Mouse (Mus musculus): ENCODE data around the gene Hexdc. TPM values are rescaled to one million over a fixed set of nuclear protein-coding genes. Genes with fewer than 3 reads are reported as not detected.

The Hexdc gene
- total and polyA plus RNA-seq, 2 experiments from 2014 or later = 30.7 to 89.6 TPM

DNA sequence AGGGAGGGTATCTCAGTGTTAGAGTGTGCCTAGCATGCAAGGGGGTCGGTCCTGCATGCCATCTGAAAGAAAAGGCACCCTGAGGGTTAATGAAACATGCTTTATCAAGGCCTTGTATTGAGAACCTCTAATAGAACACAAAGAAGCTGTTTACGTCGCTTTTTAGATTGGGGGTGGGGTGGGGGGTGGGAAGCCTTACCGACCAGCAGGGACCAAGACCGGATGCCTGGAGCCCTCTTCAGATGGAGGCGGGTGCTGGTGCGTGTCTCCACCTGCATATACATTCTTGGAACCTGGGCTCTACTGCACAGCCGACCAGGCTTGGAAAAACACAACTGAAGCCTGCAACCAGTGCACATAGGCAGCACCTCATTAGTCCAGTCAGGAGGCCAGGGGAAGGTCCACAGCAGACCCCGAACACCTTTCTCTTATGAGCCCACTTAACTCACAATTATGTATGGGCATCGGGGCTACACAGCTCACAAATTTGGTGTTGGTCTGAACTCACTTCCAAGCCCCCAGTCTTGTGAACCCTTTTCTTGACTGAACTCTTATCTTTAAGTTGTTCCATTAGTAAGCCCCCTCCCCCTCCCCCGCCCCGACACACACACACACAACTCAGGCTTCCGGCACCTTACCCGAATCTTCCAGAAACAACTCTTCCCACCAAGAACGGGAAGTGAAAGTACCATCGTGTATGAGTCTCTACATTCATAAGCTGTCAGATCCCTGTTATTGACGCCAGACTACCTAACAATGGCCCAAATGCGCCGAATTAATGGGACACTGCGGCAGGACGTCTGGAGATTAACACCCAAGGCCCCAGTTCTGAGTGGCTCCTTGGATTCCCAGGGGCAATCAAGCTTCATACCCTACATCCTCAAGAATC, 24.1 kb downstream of the Hexdc start:
- Histone ChIP-seq H3K4me3 (ENCODE audit: low read length) (peak overlapping the region; percentile 59), H3K4me1 (ENCODE audit: insufficient read depth, low read length) (peaks cover 8% of the 10 kb centered on the region), H3K4me2 (ENCODE audit: low read depth, low read length) (peak overlapping the region; percentile 86), H3K27me3 (ENCODE audit: insufficient read depth, low read length) (no peaks in the 10 kb centered on the region), H3K36me3 (ENCODE audit: insufficient read depth, low read length) (peaks cover 11% of the 10 kb centered on the region), H3K9me3 (ENCODE audit: low read length) (no peaks in the 10 kb centered on the region), H3K27ac (peak overlapping the region; percentile 46; the same call in 1 of the 2 replicates), H3K9ac (replicated peaks; ENCODE audit: low read length) (peak overlapping the region; percentile 55)
- DNase-seq (ENCODE audit: low spot score) = peak; percentile 16
- WGBS = 21% methylated on average over 21 of the region's 21 CpGs
- no peak for TF ChIP-seq CTCF (IDR thresholded peaks at IDR 0.05; ENCODE audit: low read depth)
- no peak for ATAC-seq

DNA sequence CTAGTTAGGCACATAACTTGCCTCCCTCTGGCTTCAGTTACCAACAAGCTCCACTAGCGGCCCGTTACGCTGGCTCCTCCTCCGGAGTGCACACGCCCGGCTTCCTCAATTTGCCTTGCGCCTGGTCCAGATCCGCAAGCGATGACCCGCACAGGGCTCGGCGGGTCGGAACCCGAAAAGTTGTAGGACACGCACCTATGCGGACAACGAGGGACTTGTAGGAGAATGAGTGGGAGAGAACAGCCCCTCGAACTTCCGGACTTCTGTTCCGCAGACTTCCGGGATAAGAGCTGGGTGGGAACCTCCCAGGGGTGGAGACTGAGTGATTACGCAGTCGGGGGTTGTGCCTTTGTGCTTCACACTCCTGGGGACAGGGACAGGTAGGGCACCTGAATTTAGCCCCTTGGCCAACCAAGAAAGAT, 24.8 kb downstream of the Hexdc start, which contains the start of gene Cybc1:
TSS of gene Cybc1 (minus strand) at position 305 of the 422 bp plus-strand sequence.
- under 1% methylated on average over 23 of the region's 23 CpGs for WGBS

DNA sequence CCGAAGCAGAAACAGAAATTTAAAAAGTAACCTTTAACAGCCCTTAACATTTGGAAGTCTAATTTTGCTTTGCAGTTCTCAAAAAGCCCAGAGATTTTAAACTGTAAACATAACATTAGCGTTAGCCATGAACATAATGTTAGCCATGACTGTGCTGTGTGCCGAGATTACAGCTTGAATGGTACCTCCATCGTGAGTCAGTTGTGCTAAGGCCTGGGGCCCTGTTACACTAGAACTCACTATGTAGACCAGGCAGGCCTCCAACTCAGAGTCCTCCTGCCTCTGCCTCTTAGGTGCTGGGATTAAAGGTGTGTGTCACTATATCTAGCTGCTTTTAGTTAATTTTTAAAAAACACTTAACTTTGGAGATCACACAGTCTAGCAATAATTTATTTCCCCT, 27.0 kb downstream of the Hexdc start:
- Histone ChIP-seq H3K27me3 (ENCODE audit: insufficient read depth, low read length) (no peaks in the 10 kb centered on the region), H3K9me3 (ENCODE audit: low read length) (no peaks in the 10 kb centered on the region), H3K9ac (replicated peaks; ENCODE audit: low read length) (no peak overlapping the region), H3K4me2 (ENCODE audit: low read depth, low read length) (no peak overlapping the region), H3K4me3 (ENCODE audit: low read length) (no peak overlapping the region), H3K36me3 (ENCODE audit: insufficient read depth, low read length) (0 out of 2 replicates have a peak, but pooled peaks cover 1% of the 10 kb centered on the region), H3K4me1 (ENCODE audit: insufficient read depth, low read length) (peaks cover 13% of the 10 kb centered on the region), H3K27ac (no peak overlapping the region)
- TF ChIP-seq CTCF (IDR thresholded peaks at IDR 0.05; ENCODE audit: low read depth) = no peak
- DNase-seq (ENCODE audit: low spot score) (no peak), ATAC-seq (no peak)
- 87% methylated on average over 4 of the region's 4 CpGs for WGBS

More for the DNA sequence above, 24.8 kb downstream of the Hexdc start, which contains the start of gene Cybc1:
- ATAC-seq (peak; percentile 84), DNase-seq (ENCODE audit: low spot score) (peak; percentile 82)
- TF ChIP-seq CTCF (IDR thresholded peaks at IDR 0.05; ENCODE audit: low read depth) = no peak
- Histone ChIP-seq H3K9me3 (ENCODE audit: low read length) (no peaks in the 10 kb centered on the region), H3K4me2 (ENCODE audit: low read depth, low read length) (peak within 1 kb of the TSS; percentile 86), H3K27ac (peak within 1 kb of the TSS; percentile 46; the same call in 1 of the 2 replicates), H3K36me3 (ENCODE audit: insufficient read depth, low read length) (peaks cover 4% of the 10 kb centered on the region; the same call in 1 of the 2 replicates), H3K27me3 (ENCODE audit: insufficient read depth, low read length) (no peaks in the 10 kb centered on the region), H3K9ac (replicated peaks; ENCODE audit: low read length) (peak within 1 kb of the TSS; percentile 55), H3K4me1 (ENCODE audit: insufficient read depth, low read length) (peaks cover 8% of the 10 kb centered on the region), H3K4me3 (ENCODE audit: low read length) (peak within 1 kb of the TSS; percentile 59)

DNA sequence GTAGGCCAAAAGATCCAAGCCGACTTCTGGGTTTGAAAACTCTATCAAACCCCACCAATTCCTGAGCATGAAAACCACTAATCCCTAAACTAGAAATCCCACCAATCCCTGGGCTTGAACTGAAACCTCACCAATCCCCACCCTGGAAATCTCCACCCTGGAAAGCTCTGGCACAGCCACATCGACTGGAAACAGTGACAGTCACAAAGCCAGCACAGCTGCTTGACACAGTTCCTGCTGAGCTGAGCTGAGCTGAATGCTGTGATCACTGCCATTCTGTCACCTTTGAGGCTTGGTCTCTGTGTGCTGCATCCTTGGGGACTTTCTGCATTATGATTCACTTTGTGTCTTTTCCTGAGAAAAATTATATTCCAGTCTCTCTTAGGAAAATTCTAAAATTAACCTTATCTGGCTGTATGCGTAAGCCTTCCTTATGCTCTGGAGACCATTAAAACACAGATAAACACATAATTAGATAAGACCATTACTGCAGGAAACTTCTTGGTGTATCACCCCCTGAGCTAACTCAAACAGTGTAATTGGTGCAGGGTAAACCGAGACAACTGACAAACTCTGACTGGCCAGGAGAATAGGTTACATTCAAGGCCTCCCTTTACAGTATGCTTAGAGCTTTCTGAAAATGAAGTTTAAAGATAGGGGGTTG, 27.5 kb downstream of the Hexdc start:
- no peak overlapping the region for H3K4me2 ChIP-seq (ENCODE audit: low read depth, low read length)
- no peak overlapping the region for H3K4me3 ChIP-seq (ENCODE audit: low read length)
- ATAC-seq (no peak), DNase-seq (ENCODE audit: low spot score) (no peak)
- no peak overlapping the region for H3K27ac ChIP-seq
- H3K4me1 ChIP-seq (ENCODE audit: insufficient read depth, low read length) = peaks cover 16% of the 10 kb centered on the region
- H3K9ac ChIP-seq (replicated peaks; ENCODE audit: low read length) = no peak overlapping the region
- no peaks in the 10 kb centered on the region for H3K36me3 ChIP-seq (ENCODE audit: insufficient read depth, low read length)
- TF ChIP-seq CTCF (IDR thresholded peaks at IDR 0.05; ENCODE audit: low read depth) = no peak
- H3K9me3 ChIP-seq (ENCODE audit: low read length) = no peaks in the 10 kb centered on the region
- no peaks in the 10 kb centered on the region for H3K27me3 ChIP-seq (ENCODE audit: insufficient read depth, low read length)
- WGBS = 56% methylated on average over 4 of the region's 4 CpGs

DNA sequence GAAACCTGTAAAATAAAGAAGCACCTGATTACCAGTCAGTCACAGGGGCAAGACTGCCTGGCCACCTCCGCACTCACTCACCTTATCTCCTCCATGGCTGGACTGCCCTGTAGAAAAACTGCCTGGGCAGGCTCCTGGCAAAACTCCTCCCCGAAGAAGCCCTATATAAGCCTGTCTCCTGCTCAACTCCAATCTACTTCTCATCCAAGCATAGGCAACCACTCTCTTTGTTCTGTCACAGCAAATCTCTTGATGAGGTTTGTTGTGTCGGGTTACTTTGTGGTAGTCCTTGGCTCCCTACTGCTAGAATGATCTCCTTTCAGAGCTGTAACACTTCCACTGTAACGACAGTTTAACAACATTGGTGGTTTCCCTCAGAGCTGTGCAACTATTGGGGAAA, 28.5 kb downstream of the Hexdc start:
- Histone ChIP-seq H3K4me2 (ENCODE audit: low read depth, low read length) (no peak overlapping the region), H3K36me3 (ENCODE audit: insufficient read depth, low read length) (no peaks in the 10 kb centered on the region), H3K9me3 (ENCODE audit: low read length) (no peaks in the 10 kb centered on the region), H3K4me3 (ENCODE audit: low read length) (no peak overlapping the region), H3K4me1 (ENCODE audit: insufficient read depth, low read length) (peaks cover 15% of the 10 kb centered on the region), H3K9ac (replicated peaks; ENCODE audit: low read length) (no peak overlapping the region), H3K27me3 (ENCODE audit: insufficient read depth, low read length) (no peaks in the 10 kb centered on the region), H3K27ac (no peak overlapping the region)
- WGBS = 47% methylated on average over 4 of the region's 4 CpGs
- no peak for DNase-seq (ENCODE audit: low spot score)
- TF ChIP-seq CTCF (IDR thresholded peaks at IDR 0.05; ENCODE audit: low read depth) = no peak
- ATAC-seq = no peak

DNA sequence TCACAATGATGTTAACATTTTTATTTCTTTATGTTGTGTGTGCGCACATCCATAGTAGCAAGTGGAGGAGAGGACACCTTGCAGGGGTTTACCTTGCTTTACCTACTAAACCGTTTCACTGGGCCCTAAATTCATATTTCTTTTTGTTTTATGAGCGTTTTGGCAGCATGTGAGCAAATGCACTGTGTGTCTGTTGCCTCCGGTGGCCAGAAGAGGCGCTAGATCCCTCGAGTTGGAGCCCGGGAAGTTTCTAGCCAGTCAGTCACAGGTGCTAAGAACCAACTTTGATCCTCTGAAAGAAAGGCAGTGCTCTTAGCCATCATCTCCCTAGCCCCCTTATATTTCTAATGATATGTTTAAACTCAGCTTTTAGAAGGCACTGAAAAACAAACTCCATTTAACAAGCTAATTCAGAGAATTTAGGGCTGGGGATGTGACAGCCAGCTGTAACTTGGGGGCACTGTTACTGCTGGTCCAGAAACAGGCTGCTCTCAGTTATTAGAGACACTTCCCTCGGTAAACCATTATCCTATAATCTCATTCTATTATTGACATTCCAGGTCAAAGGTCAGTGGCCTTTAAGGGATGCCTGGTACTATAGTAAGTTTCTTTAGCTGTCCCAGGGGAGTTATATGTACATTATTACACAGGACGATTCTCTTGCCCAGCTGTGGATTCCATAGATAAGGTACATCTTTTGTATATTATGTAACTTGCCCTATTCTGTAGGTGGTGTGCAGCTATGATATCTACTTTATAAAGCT, 31.4 kb downstream of the Hexdc start:
- Histone ChIP-seq H3K36me3 (ENCODE audit: insufficient read depth, low read length) (0 out of 2 replicates have a peak, but pooled peaks cover 3% of the 10 kb centered on the region), H3K9me3 (ENCODE audit: low read length) (no peaks in the 10 kb centered on the region), H3K4me3 (ENCODE audit: low read length) (no peak overlapping the region), H3K9ac (replicated peaks; ENCODE audit: low read length) (no peak overlapping the region), H3K27me3 (ENCODE audit: insufficient read depth, low read length) (no peaks in the 10 kb centered on the region), H3K27ac (peak overlapping the region; percentile 95), H3K4me1 (ENCODE audit: insufficient read depth, low read length) (peaks cover 16% of the 10 kb centered on the region; the same call in 1 of the 2 replicates), H3K4me2 (ENCODE audit: low read depth, low read length) (peak overlapping the region; percentile 58; the same call in 1 of the 2 replicates)
- WGBS = 25% methylated on average over 9 of the region's 9 CpGs
- DNase-seq (ENCODE audit: low spot score) (peak; percentile 46), ATAC-seq (no peak)
- peak; percentile 64 for TF ChIP-seq CTCF (IDR thresholded peaks at IDR 0.05; ENCODE audit: low read depth)
